Comparison of ENCODE assay signal across 20 mouse cellular contexts in genomic region chr19:45527382-45527781, GRCm38 (mm10). TPM values are rescaled to one million over a fixed set of nuclear protein-coding genes. Genes with fewer than 3 reads are reported as not detected.
DNase-seq lines count a peak whose midpoint lies in the region; ATAC-seq and TF ChIP-seq lines count a peak whose summit lies in the region.
"Had no signal": no experiment of that assay in that cellular context is flagged by ENCODE, and none has a peak within 500 bp of the region (broad histone marks: within the 10 kb centered on the region; RNA-seq: fewer than 3 reads in every experiment).

No protein-coding gene starts in this region.

- TF ChIP-seq EP300 in liver, postnatal 0 days (IDR thresholded peaks at IDR 0.05; ENCODE audit: low read depth), result no peak

- H3K4me2 ChIP-seq in neural tube, embryonic 12.5 days (replicated peaks), result no peak overlapping the region
- H3K4me2 ChIP-seq in neural tube, embryonic 15.5 days, result no peak overlapping the region
- H3K4me2 ChIP-seq in liver, embryonic 13.5 days, result no peak overlapping the region
- H3K4me2 ChIP-seq in liver, postnatal 0 days (ENCODE audit: low read depth, low read length), result no peak overlapping the region
- H3K4me2 ChIP-seq: forebrain, embryonic 13.5 days; hindbrain, embryonic 13.5 days had no signal

- DNase-seq in liver, embryonic 13.5 days, result no peak
- no peak for DNase-seq in liver, postnatal 0 days
- no peak for DNase-seq in lung, adult 2 months
- no peak for DNase-seq in B cell, adult 2 months
- no peak for DNase-seq in kidney, postnatal 10 days
- DNase-seq: adrenal gland, adult 8-10 months; adrenal gland, postnatal 36 days; cerebellum, adult 11 months; cerebellum, adult 8-10 months; cerebellum, postnatal 25 days; forebrain, postnatal 0 days; gastrocnemius, postnatal 14 days; heart, postnatal 14 days had no signal

- H3K27me3 ChIP-seq in neural tube, embryonic 12.5 days (replicated peaks), result no peaks in the 10 kb centered on the region
- no peaks in the 10 kb centered on the region for H3K27me3 ChIP-seq in neural tube, embryonic 15.5 days (replicated peaks)
- H3K27me3 ChIP-seq in liver, embryonic 13.5 days, result no peaks in the 10 kb centered on the region
- no peaks in the 10 kb centered on the region for H3K27me3 ChIP-seq in liver, postnatal 0 days (ENCODE audit: insufficient read depth, low read length)
- H3K27me3 ChIP-seq: forebrain, embryonic 13.5 days had no signal

- no peak for ATAC-seq in neural tube, embryonic 12.5 days (ENCODE audit: low FRiP score, low read depth)
- no peak for ATAC-seq in neural tube, embryonic 15.5 days (ENCODE audit: low FRiP score)
- ATAC-seq in common myeloid progenitor, adult 5-6 weeks (replicated peaks; ENCODE audit: low read depth, poor library complexity, severe bottlenecking), result peak; percentile 19; the same call in 1 of the 2 replicates
- ATAC-seq in liver, embryonic 13.5 days (ENCODE audit: low read depth), result peak; percentile 68
- no peak for ATAC-seq in liver, postnatal 0 days
- ATAC-seq: forebrain, embryonic 13.5 days; forebrain, postnatal 0 days had no signal

- H3K4me1 ChIP-seq in neural tube, embryonic 12.5 days, result no peaks in the 10 kb centered on the region
- H3K4me1 ChIP-seq in neural tube, embryonic 15.5 days, result peaks cover 14% of the 10 kb centered on the region; the same call in 1 of the 2 replicates
- peaks cover 43% of the 10 kb centered on the region for H3K4me1 ChIP-seq in liver, embryonic 13.5 days (replicated peaks)
- peaks cover 3% of the 10 kb centered on the region for H3K4me1 ChIP-seq in liver, postnatal 0 days (ENCODE audit: insufficient read depth)
- H3K4me1 ChIP-seq in lung, adult 2 months (ENCODE audit: control insufficient read depth, insufficient read depth, low read length), result peaks cover 2% of the 10 kb centered on the region; the same call in 1 of the 2 replicates
- H3K4me1 ChIP-seq: forebrain, embryonic 13.5 days; hindbrain, embryonic 13.5 days had no signal

- H3K36me3 ChIP-seq in neural tube, embryonic 12.5 days, result peaks cover 52% of the 10 kb centered on the region
- peaks cover 64% of the 10 kb centered on the region for H3K36me3 ChIP-seq in neural tube, embryonic 15.5 days
- H3K36me3 ChIP-seq in liver, embryonic 13.5 days, result peaks cover 79% of the 10 kb centered on the region
- H3K36me3 ChIP-seq in liver, postnatal 0 days (replicated peaks; ENCODE audit: insufficient read depth, low read length), result peaks cover 40% of the 10 kb centered on the region

- 0 out of 2 replicates have a peak overlapping the region, but pooled peaks have one; percentile 35 for H3K9ac ChIP-seq in neural tube, embryonic 12.5 days
- no peak overlapping the region for H3K9ac ChIP-seq in neural tube, embryonic 15.5 days (replicated peaks)
- H3K9ac ChIP-seq in liver, embryonic 13.5 days, result no peak overlapping the region
- H3K9ac ChIP-seq in liver, postnatal 0 days (replicated peaks), result no peak overlapping the region
- H3K9ac ChIP-seq: forebrain, embryonic 13.5 days; forebrain, postnatal 0 days; hindbrain, embryonic 13.5 days had no signal

- H3K27ac ChIP-seq in neural tube, embryonic 12.5 days, result no peak overlapping the region
- H3K27ac ChIP-seq in neural tube, embryonic 15.5 days (replicated peaks), result no peak overlapping the region
- peak overlapping the region; percentile 58; the same call in 1 of the 2 replicates for H3K27ac ChIP-seq in liver, embryonic 13.5 days
- H3K27ac ChIP-seq in liver, postnatal 0 days (ENCODE audit: low read depth), result peak overlapping the region; percentile 20; the same call in 1 of the 2 replicates
- H3K27ac ChIP-seq: embryonic facial prominence, embryonic 10.5 days; forebrain, embryonic 13.5 days; hindbrain, embryonic 13.5 days had no signal

- WGBS in neural tube, embryonic 12.5 days, result 92% methylated on average over 7 of the region's 7 CpGs
- 94% methylated on average over 7 of the region's 7 CpGs for WGBS in neural tube, embryonic 15.5 days
- 46% methylated on average over 7 of the region's 7 CpGs for WGBS in liver, embryonic 13.5 days (ENCODE audit: insufficient replicate concordance)
- WGBS in liver, postnatal 0 days (ENCODE audit: insufficient replicate concordance), result 61% methylated on average over 7 of the region's 7 CpGs
- WGBS in lung, adult 2 months, result 86% methylated on average over 7 of the region's 7 CpGs

- H3K4me3 ChIP-seq in neural tube, embryonic 12.5 days, result no peak overlapping the region
- H3K4me3 ChIP-seq in neural tube, embryonic 15.5 days (replicated peaks), result no peak overlapping the region
- H3K4me3 ChIP-seq in liver, embryonic 13.5 days (replicated peaks), result no peak overlapping the region
- H3K4me3 ChIP-seq in liver, postnatal 0 days (ENCODE audit: low read depth, low read length), result no peak overlapping the region
- no peak overlapping the region for H3K4me3 ChIP-seq in lung, adult 2 months (replicated peaks; ENCODE audit: extremely low read depth, low read depth, low read length)
- H3K4me3 ChIP-seq: embryonic facial prominence, embryonic 10.5 days; forebrain, embryonic 13.5 days; hindbrain, embryonic 13.5 days had no signal

- no peak for TF ChIP-seq CTCF in liver, postnatal 0 days (IDR thresholded peaks at IDR 0.05; ENCODE audit: low read depth)
- TF ChIP-seq CTCF in lung, adult 2 months (IDR thresholded peaks at IDR 0.05; ENCODE audit: insufficient read depth, low read length), result no peak

- no peaks in the 10 kb centered on the region for H3K9me3 ChIP-seq in neural tube, embryonic 12.5 days
- no peaks in the 10 kb centered on the region for H3K9me3 ChIP-seq in neural tube, embryonic 15.5 days (replicated peaks)
- no peaks in the 10 kb centered on the region for H3K9me3 ChIP-seq in liver, embryonic 13.5 days (replicated peaks)
- no peaks in the 10 kb centered on the region for H3K9me3 ChIP-seq in liver, postnatal 0 days (ENCODE audit: low read length)
- H3K9me3 ChIP-seq: embryonic facial prominence, embryonic 10.5 days; forebrain, embryonic 13.5 days; G1E; hindbrain, embryonic 13.5 days had no signal

- TF ChIP-seq POLR2A in lung, adult 2 months (IDR thresholded peaks at IDR 0.05; ENCODE audit: borderline replicate concordance, extremely low read depth, low read depth, low read length), result no peak

RNA-seq across cellular contexts. Expression of gene Poll, which starts 32.9 kb away (rescaled TPM):
- 15.3 and 16.3 TPM in 2 replicates for polyA plus RNA-seq in neural tube, embryonic 12.5 days (2016; fragmentation: Nextera tagmentation; extraction: Ambion mirVana)
- polyA plus RNA-seq in neural tube, embryonic 15.5 days (2015; fragmentation: Nextera tagmentation; extraction: Ambion mirVana), result 11.0 and 11.6 TPM in 2 replicates
- 9.3 and 14.0 TPM in 2 replicates for total RNA-seq in common myeloid progenitor, adult 5-6 weeks (2017)
- 6.7 and 7.1 TPM in 2 replicates for polyA plus RNA-seq in liver, embryonic 13.5 days (2015; fragmentation: Nextera tagmentation; extraction: Ambion mirVana)
- polyA plus RNA-seq in liver, postnatal 0 days (2015; fragmentation: Nextera tagmentation; extraction: Ambion mirVana), result 3.1 and 3.4 TPM in 2 replicates
- 9.1 and 10.6 TPM in 2 replicates for polyA plus RNA-seq in lung, adult 2 months (2012; rRNA removed)

RNA-seq across cellular contexts. Expression of gene Gm17018, which starts 33.0 kb away (rescaled TPM):
- polyA plus RNA-seq in neural tube, embryonic 12.5 days (2016; fragmentation: Nextera tagmentation; extraction: Ambion mirVana), result 52.7 and 54.5 TPM in 2 replicates
- 76.7 and 80.3 TPM in 2 replicates for polyA plus RNA-seq in neural tube, embryonic 15.5 days (2015; fragmentation: Nextera tagmentation; extraction: Ambion mirVana)
- 27.9 and 29.5 TPM in 2 replicates for total RNA-seq in common myeloid progenitor, adult 5-6 weeks (2017)
- polyA plus RNA-seq in liver, embryonic 13.5 days (2015; fragmentation: Nextera tagmentation; extraction: Ambion mirVana), result 19.9 and 21.5 TPM in 2 replicates
- 12.8 and 13.1 TPM in 2 replicates for polyA plus RNA-seq in liver, postnatal 0 days (2015; fragmentation: Nextera tagmentation; extraction: Ambion mirVana)
- 6.6 and 7.5 TPM in 2 replicates for polyA plus RNA-seq in lung, adult 2 months (2012; rRNA removed)

Comparison
In these comparisons a context has a peak if more than half of its experiments do, and no peak if none do; other contexts are left out.
1. ATAC-seq: peak in common myeloid progenitor, adult 5-6 weeks (single experiment) and liver, embryonic 13.5 days (single experiment); none in neural tube, embryonic 12.5 days (single experiment), neural tube, embryonic 15.5 days (single experiment) and liver, postnatal 0 days (single experiment).
2. H3K27ac ChIP-seq: peak in liver, embryonic 13.5 days (single experiment) and liver, postnatal 0 days (single experiment); none in neural tube, embryonic 12.5 days (single experiment) and neural tube, embryonic 15.5 days (single experiment).